Mouse (Mus musculus): ENCODE measurements at regions not wholly inside any gene's neighbourhood (a gene's known extent, or its start where the extent isn't known, plus 50 kb on each side); places are given as distances from the start of the nearest gene placed in this dataset.

DNA sequence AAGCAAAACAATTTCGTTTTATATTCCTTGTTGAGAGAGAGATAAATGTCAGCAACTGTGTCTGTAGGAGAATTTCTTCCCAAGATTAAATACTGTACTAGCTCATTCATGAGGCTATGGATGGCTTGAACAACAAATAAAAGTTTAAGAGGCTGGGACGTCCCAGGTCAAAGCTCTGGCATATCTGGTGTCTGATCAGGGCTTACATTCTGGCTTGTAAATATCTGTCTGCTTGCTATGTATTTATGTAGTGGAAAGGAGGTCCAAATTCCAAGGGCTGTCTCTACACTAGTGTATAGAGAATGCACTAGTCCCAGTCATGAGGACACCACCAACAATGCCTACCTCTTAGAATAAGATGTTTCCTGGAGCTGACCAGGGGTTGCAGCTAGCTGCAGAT is 332.4 kb downstream of the Pdgfc start:
- TF ChIP-seq POLR2A (IDR thresholded peaks at IDR 0.05; ENCODE audit: borderline replicate concordance, extremely low read depth, insufficient read depth, insufficient read length, poor library complexity, severe bottlenecking) (no peak), CTCF (IDR thresholded peaks at IDR 0.05; ENCODE audit: borderline replicate concordance, extremely low read depth, insufficient read depth, insufficient read length) (no peak)
